ENCODE assay signal across 10 mouse cellular contexts in the genomic region with DNA sequence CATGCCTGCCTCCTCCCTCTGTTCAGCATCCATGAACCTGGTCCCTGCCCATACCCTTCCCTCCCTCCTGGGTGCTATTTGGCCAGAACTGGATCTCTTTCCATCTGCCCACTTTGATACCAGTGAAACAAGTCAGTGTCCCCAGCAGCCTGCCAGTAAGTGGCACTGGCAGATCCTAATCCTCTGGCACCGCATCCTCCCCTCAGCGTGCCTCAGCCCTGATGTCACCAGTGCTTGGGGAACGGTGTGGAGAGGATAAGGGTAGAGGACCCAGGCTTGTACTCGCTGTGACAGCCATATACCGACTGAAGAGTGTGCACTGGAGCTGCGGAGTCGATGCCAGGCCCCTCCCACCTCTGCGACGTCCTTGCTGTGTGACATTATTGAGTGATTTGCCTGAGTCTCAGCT.
A peak's percentile ranks its signal among the peaks of the same experiment; 100 is the strongest.
DNase-seq lines count a peak whose midpoint lies in the region; ATAC-seq and TF ChIP-seq lines count a peak whose summit lies in the region.
"Had no signal": no experiment of that assay in that cellular context is flagged by ENCODE, and none has a peak within 500 bp of the region (broad histone marks: within the 10 kb centered on the region; RNA-seq: fewer than 3 reads in every experiment).

No protein-coding gene starts in this region.

- H3K9me3 ChIP-seq in forebrain, postnatal 0 days (ENCODE audit: low read length) = no peaks in the 10 kb centered on the region
- no peaks in the 10 kb centered on the region for H3K9me3 ChIP-seq in neural tube, embryonic 13.5 days
- H3K9me3 ChIP-seq in kidney, embryonic 16.5 days (ENCODE audit: low read length) = no peaks in the 10 kb centered on the region
- H3K9me3 ChIP-seq: lung, embryonic 15.5 days had no signal

- WGBS in forebrain, postnatal 0 days = 33% methylated on average over 9 of the region's 9 CpGs
- WGBS in neural tube, embryonic 13.5 days = 47% methylated on average over 9 of the region's 9 CpGs
- 78% methylated on average over 9 of the region's 9 CpGs for WGBS in kidney, embryonic 16.5 days

- H3K4me1 ChIP-seq in forebrain, postnatal 0 days (ENCODE audit: insufficient read depth) = no peaks in the 10 kb centered on the region
- peaks cover 59% of the 10 kb centered on the region for H3K4me1 ChIP-seq in neural tube, embryonic 13.5 days (replicated peaks)
- H3K4me1 ChIP-seq in kidney, embryonic 16.5 days (ENCODE audit: insufficient read depth, low read length) = no peaks in the 10 kb centered on the region

- intact Hi-C loops in left cerebral cortex, postnatal 4 days (cut with DNase I) = no loop called here
- intact Hi-C loops in left cerebral cortex, postnatal 14 days (cut with DNase I) = loop anchor here (5.0 kb wide), 1 partner anchor 65 kb away; a partner anchor contains a TSS

- H3K27ac ChIP-seq in forebrain, postnatal 0 days (ENCODE audit: low read depth, low read length) = no peak overlapping the region
- peak overlapping the region; percentile 59 for H3K27ac ChIP-seq in neural tube, embryonic 13.5 days (replicated peaks)
- no peak overlapping the region for H3K27ac ChIP-seq in kidney, embryonic 16.5 days (ENCODE audit: low read length)
- H3K27ac ChIP-seq: lung, embryonic 15.5 days had no signal

- H3K9ac ChIP-seq in forebrain, postnatal 0 days = no peak overlapping the region
- H3K9ac ChIP-seq in neural tube, embryonic 13.5 days = no peak overlapping the region
- H3K9ac ChIP-seq in kidney, embryonic 16.5 days (replicated peaks; ENCODE audit: low read length) = no peak overlapping the region
- H3K9ac ChIP-seq: lung, embryonic 15.5 days had no signal

- H3K4me2 ChIP-seq in forebrain, postnatal 0 days (ENCODE audit: low read depth) = no peak overlapping the region
- no peak overlapping the region for H3K4me2 ChIP-seq in neural tube, embryonic 13.5 days
- no peak overlapping the region for H3K4me2 ChIP-seq in kidney, embryonic 16.5 days (replicated peaks; ENCODE audit: low read depth, low read length)
- H3K4me2 ChIP-seq: lung, embryonic 15.5 days had no signal

- no peaks in the 10 kb centered on the region for H3K36me3 ChIP-seq in forebrain, postnatal 0 days (ENCODE audit: insufficient read depth)
- H3K36me3 ChIP-seq in neural tube, embryonic 13.5 days = no peaks in the 10 kb centered on the region
- no peaks in the 10 kb centered on the region for H3K36me3 ChIP-seq in kidney, embryonic 16.5 days (ENCODE audit: insufficient read depth, low read length)
- H3K36me3 ChIP-seq: lung, embryonic 15.5 days had no signal

- no peaks in the 10 kb centered on the region for H3K27me3 ChIP-seq in forebrain, postnatal 0 days (ENCODE audit: insufficient read depth, low read length)
- H3K27me3 ChIP-seq in neural tube, embryonic 13.5 days = no peaks in the 10 kb centered on the region
- no peaks in the 10 kb centered on the region for H3K27me3 ChIP-seq in kidney, embryonic 16.5 days (ENCODE audit: insufficient read depth, low read length)
- H3K27me3 ChIP-seq: lung, embryonic 15.5 days had no signal

- peak; percentile 71 for DNase-seq in left cerebral cortex, postnatal 4 days
- no peak for DNase-seq in left cerebral cortex, postnatal 14 days (ENCODE audit: low spot score in 2 of 2)
- DNase-seq in cerebellum, adult 11 months = peak; percentile 69
- peak; percentile 42 for DNase-seq in forebrain, postnatal 0 days
- DNase-seq in spleen, postnatal 4 days (ENCODE audit: low spot score in 2 of 2) = no peak
- DNase-seq in gastrocnemius, postnatal 25 days = no peak
- DNase-seq: kidney, postnatal 10 days had no signal

- no peak overlapping the region for H3K4me3 ChIP-seq in forebrain, postnatal 0 days (ENCODE audit: low read depth, low read length)
- no peak overlapping the region for H3K4me3 ChIP-seq in neural tube, embryonic 13.5 days
- H3K4me3 ChIP-seq in kidney, embryonic 16.5 days (ENCODE audit: low read length) = no peak overlapping the region
- H3K4me3 ChIP-seq: lung, embryonic 15.5 days had no signal

- peak; percentile 73 for ATAC-seq in forebrain, postnatal 0 days
- peak; percentile 66; the same call in 1 of the 2 replicates for ATAC-seq in neural tube, embryonic 13.5 days (ENCODE audit: low read depth)
- no peak for ATAC-seq in kidney, embryonic 16.5 days (ENCODE audit: low FRiP score, low TSS enrichment)

- TF ChIP-seq CTCF in forebrain, postnatal 0 days (IDR thresholded peaks at IDR 0.05; ENCODE audit: low read depth) = no peak

Comparison
In these comparisons a context has a peak if more than half of its experiments do, and no peak if none do; other contexts are left out.
1. DNase-seq: peak in left cerebral cortex, postnatal 4 days (single experiment), cerebellum, adult 11 months (single experiment) and forebrain, postnatal 0 days (single experiment); none in left cerebral cortex, postnatal 14 days (0 of 2), spleen, postnatal 4 days (0 of 2) and gastrocnemius, postnatal 25 days (single experiment).